Mouse (Mus musculus): ENCODE results near the gene Gpr137. TPM values are rescaled to one million over a fixed set of nuclear protein-coding genes. Genes with fewer than 3 reads are reported as not detected.

The Gpr137 gene
- total RNA-seq, 2 experiments from 2014 or later = 35.0 to 38.8 TPM

Small RNAs within 50 kb of the gene (microRNA-seq; reads per million reads assigned to microRNA genes)
- 12.8 reads per million, percentile 28 among the genes with 10 or more reads in this experiment for gene Mir6990

Other genes with a start within 250 kb of the Gpr137 start
- 10 to 100 TPM; 17.2 to 19.0 TPM for gene Rps6ka4, start 101.8 kb downstream of the Gpr137 start, total RNA-seq (2021)
- gene Ccdc88b, start 84.3 kb downstream of the Gpr137 start, total RNA-seq (2021) = under 1 TPM; 0.55 to 0.73 TPM
- 10 to 100 TPM; 29.2 to 32.6 TPM for gene Trmt112, start 32.8 kb downstream of the Gpr137 start, total RNA-seq (2021)
- gene Prdx5, start 32.4 kb downstream of the Gpr137 start, total RNA-seq (2021) = 100 to 1,000 TPM; 722 to 748 TPM
- gene Esrra, start 20.7 kb downstream of the Gpr137 start, total RNA-seq (2021) = 100 to 1,000 TPM; 146 to 156 TPM
- gene Catsperz, start 17.1 kb downstream of the Gpr137 start, total RNA-seq (2021) = not detected
- under 1 TPM; 0.20 to 0.36 TPM for gene Kcnk4, start 8.0 kb downstream of the Gpr137 start, total RNA-seq (2021)
- 10 to 100 TPM; 24.4 to 27.3 TPM for gene Bad, start 619 bp downstream of the Gpr137 start, total RNA-seq (2021)
- gene Ppp1r14b, start 32.5 kb upstream of the Gpr137 start, total RNA-seq (2021) = 100 to 1,000 TPM in 1 of 2 experiments, 10 to 100 TPM in 1; 83.5 to 112 TPM
- gene Plcb3, start 34.0 kb upstream of the Gpr137 start, total RNA-seq (2021) = 10 to 100 TPM; 15.6 to 17.7 TPM
- gene Fkbp2, start 38.0 kb upstream of the Gpr137 start, total RNA-seq (2021) = 10 to 100 TPM; 16.5 to 22.2 TPM
- gene Vegfb, start 45.2 kb upstream of the Gpr137 start, total RNA-seq (2021) = 100 to 1,000 TPM; 410 to 431 TPM
- gene Dnajc4, start 50.1 kb upstream of the Gpr137 start, total RNA-seq (2021) = 10 to 100 TPM; 48.2 to 56.1 TPM
- 10 to 100 TPM; 26.9 to 27.9 TPM for gene Nudt22, start 53.6 kb upstream of the Gpr137 start, total RNA-seq (2021)
- gene Trpt1, start 53.7 kb upstream of the Gpr137 start, total RNA-seq (2021) = 10 to 100 TPM; 23.1 to 24.0 TPM
- gene Fermt3, start 77.0 kb upstream of the Gpr137 start, total RNA-seq (2021) = 1 to 10 TPM; 4.4 to 4.7 TPM
- 100 to 1,000 TPM; 110 to 129 TPM for gene Stip1, start 97.5 kb upstream of the Gpr137 start, total RNA-seq (2021)
- gene Macrod1, start 114.3 kb upstream of the Gpr137 start, total RNA-seq (2021) = 100 to 1,000 TPM; 240 to 243 TPM
- 1 to 10 TPM; 1.1 to 1.4 TPM for gene Flrt1, start 163.2 kb upstream of the Gpr137 start, total RNA-seq (2021)